Mouse (Mus musculus): Measurements from ENCODE around the gene Rere.
"Not testable (repeated sequence)": the region's sequence is repeated elsewhere in the genome, so short reads cannot be mapped to it uniquely, and the experiment has no call there.

The Rere gene

DNA sequence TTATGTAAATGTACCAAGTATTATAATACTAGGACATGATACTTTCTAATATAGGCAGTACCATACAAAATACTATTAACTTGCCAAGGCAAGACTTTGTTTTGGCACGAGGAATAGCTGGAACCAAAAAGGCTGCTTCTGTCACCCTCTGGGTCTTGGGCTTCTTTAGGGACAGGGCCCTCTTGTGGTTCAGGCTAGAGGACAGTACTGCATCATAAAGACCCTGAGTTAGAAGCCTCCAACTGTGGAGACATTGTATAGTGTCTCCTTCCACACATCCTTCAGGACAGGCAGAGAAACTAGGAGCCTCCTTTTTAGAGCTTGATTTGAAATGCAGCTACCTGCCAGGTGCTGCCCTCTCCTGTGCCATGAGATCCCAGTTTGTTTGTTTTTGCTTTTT lies 174.3 kb downstream of the Rere start:
- ATAC-seq (ENCODE audit: insufficient number of reproducible peaks, low FRiP score, low TSS enrichment): no peak

DNA sequence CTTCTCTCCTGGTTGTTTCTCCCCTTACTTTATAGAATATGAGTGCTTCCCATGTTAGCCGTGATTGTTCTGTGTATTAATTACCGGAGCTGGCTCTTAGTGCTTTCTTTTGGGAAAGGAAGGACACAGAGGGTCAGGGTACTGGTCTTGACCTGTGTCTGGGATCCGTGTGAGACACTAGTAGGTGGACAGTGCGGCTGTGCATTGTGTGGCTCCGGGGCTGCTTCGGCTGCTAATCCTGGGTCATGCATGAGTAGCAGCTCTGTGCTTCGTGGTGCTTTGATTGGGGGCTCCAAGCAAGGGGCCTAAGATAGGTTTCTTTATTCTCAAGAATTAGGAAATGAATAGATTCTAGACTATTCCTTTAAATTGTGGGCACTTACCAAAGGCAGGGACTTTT lies 175.0 kb downstream of the Rere start:
- no peak for ATAC-seq (ENCODE audit: insufficient number of reproducible peaks, low FRiP score, low TSS enrichment)

DNA sequence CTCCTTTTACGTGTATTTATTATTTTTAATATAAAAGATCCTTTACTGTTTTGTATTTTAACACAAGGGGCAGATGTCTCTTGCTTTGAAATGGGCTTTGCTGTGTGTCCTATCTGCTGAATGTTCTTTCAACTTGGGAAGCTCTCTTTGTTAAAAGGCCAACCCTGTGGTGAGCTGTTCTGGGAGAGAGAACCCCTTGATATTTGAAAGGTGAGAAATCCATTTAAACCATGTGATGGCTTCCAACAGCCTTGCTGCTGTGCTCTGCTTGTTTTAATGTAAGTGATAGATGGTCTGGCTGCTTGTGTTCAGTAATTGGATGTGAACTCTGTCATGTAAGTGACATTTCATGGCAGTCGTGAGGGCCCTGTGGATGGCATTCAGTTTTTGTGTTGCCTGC lies 175.4 kb downstream of the Rere start:
- ATAC-seq (ENCODE audit: insufficient number of reproducible peaks, low FRiP score, low TSS enrichment): no peak

- no peak for ATAC-seq (ENCODE audit: insufficient number of reproducible peaks, low FRiP score, low TSS enrichment)
These were observed 175.9 kb downstream of the Rere start for GRCm38 (mm10) chr4:150457353-150457752.

DNA sequence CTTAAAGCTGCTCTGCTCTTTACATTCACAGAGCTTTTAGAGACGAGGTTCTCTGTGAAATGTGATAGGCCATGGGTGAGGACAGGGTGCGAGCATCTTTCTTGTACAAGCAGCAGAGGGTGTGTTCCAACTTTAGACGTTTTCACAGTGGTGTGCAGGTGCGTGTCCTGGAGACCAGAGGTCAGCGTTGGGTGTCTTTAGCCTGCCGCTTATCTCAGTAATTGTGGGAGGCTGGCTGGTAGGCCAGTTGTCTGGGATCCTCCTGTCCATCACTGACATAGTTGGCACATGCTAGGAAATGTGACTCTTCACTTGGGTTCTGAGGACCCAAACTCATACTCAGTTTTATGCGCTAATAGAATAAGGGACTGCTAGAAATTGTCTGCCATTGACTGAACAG lies 176.3 kb downstream of the Rere start:
- no peak for ATAC-seq (ENCODE audit: insufficient number of reproducible peaks, low FRiP score, low TSS enrichment)

DNA sequence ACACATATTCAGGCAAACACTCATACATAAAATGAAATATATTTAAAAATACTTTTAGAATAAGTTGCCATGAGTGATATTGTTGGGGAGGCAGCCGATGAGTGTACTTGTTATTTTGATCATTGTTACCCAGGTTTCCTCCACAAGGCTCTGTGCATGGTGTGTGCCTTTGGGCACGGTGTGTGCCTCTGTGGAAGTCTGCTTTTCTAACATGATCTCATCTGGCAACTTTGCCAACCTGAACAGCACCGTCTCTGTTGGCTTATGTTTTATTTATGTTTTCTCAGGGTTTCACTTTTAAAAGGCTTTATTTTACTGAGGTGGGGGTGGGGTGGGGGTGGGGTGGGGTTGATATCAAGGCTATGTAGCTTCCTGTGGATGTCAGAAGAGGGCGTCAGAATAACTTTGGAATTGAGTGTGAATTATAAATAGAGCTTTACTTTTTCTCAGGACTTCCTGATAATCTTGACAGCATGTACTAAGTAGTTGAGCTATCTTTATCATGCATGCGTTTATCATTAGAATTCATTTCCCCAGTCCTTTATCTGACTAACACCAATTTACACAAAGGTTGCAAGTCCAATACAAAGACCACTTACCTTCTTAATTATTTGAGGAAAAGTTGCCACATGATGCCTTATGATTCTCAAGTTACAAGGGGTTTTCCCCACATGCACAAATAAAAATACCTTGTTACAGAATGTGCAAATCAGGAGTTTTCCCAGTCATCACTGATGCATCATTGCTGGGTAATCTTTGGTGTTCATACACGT lies 177.8 kb downstream of the Rere start:
- ATAC-seq (ENCODE audit: insufficient number of reproducible peaks, low FRiP score, low TSS enrichment): no peak

- ATAC-seq (ENCODE audit: insufficient number of reproducible peaks, low FRiP score, low TSS enrichment): no peak
These were observed 179.0 kb downstream of the Rere start for GRCm38 (mm10) chr4:150460451-150460850.

DNA sequence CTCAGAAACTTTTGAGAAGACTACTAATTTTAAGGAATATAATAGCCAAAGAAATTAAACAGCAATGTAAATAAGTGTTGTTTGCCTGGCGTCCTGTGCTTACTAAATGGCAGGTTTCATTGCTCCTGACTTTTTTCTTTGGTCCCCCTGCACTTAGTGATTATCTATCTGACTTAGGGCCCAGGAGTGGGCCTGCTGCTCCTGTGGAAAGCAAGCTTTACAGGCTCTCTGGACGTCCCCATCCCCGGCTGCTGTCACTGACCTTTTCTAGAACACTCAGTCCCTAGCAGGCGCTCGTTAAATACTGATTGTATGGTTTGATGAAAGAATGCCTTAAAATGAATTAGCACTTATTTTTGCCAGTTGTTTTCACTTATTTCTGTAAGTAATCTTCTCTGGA lies 179.6 kb downstream of the Rere start:
- ATAC-seq (ENCODE audit: insufficient number of reproducible peaks, low FRiP score, low TSS enrichment): no peak

DNA sequence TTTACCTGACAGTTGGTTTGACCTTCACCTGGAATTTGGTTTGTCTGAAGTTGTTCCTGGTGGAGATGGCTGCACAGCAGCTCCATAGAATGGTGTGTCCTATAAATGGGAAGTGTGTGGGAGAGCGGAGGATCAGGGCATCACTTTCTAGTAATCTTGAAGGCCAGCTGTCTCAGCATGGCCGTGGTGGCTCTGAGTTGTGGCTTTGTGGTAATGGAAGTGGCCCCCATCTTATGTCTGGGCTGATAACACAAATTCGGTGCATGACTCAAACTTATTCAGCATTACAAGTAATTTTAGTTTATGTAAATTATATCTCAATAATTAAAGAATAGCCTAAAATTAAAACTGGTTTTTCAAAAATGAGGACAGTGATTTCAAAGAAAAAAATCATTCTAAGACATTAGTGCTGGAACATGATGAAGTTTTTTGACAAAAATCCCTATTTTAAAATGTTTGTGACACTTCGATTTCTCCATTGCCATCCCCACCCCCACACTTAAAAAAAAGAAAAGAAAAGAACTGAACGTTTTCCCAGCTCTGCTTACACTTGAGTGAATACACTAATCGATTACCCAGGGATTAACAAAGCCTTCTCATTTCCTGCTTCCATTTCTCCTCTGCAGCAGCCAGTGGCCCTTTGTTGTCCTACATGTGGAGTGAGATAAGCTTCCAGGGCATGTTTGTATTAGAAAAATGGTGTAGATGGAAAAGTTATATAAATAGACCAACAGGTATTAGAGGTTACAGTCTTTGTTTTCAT lies 180.2 kb downstream of the Rere start:
- ATAC-seq (ENCODE audit: insufficient number of reproducible peaks, low FRiP score, low TSS enrichment): no peak

DNA sequence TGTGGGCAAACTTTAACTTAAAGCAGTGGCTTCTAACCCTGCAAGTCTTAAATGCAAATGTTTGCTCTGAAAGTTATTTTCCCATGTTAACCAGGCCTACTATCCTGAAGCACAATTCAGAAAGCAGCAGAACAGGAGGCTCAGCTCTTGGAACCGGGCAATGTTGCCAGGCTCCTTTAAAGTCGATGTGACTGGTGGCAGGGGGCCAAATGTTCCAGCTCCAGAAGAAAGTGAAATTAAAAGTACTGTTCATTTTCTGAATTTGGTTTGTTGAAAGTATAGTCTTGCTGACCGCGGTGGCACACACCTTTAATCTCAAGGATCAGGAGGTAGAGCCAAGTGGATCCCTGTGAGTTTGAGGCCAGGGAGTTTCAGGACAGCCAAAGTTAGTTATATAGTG lies 180.9 kb downstream of the Rere start:
- ATAC-seq (ENCODE audit: insufficient number of reproducible peaks, low FRiP score, low TSS enrichment): no peak

- no peak; the same call in 1 of the 2 replicates for ATAC-seq (ENCODE audit: insufficient number of reproducible peaks, low FRiP score, low TSS enrichment)
These were observed 184.3 kb downstream of the Rere start for GRCm38 (mm10) chr4:150465759-150466158.

GRCm38 (mm10) chr4:150469274-150469673 lies 187.8 kb downstream of the Rere start:
- no peak for ATAC-seq (ENCODE audit: insufficient number of reproducible peaks, low FRiP score, low TSS enrichment)

- ATAC-seq (ENCODE audit: insufficient number of reproducible peaks, low FRiP score, low TSS enrichment): no peak
These were observed 189.4 kb downstream of the Rere start for GRCm38 (mm10) chr4:150470674-150471328.

- ATAC-seq (ENCODE audit: insufficient number of reproducible peaks, low FRiP score, low TSS enrichment): no peak
These were observed 191.4 kb downstream of the Rere start for GRCm38 (mm10) chr4:150472751-150473436.

- no peak for ATAC-seq (ENCODE audit: insufficient number of reproducible peaks, low FRiP score, low TSS enrichment)
These were observed 192.1 kb downstream of the Rere start for GRCm38 (mm10) chr4:150473437-150474070.

- ATAC-seq (ENCODE audit: insufficient number of reproducible peaks, low FRiP score, low TSS enrichment): no peak
These were observed 192.6 kb downstream of the Rere start for GRCm38 (mm10) chr4:150474086-150474485.

DNA sequence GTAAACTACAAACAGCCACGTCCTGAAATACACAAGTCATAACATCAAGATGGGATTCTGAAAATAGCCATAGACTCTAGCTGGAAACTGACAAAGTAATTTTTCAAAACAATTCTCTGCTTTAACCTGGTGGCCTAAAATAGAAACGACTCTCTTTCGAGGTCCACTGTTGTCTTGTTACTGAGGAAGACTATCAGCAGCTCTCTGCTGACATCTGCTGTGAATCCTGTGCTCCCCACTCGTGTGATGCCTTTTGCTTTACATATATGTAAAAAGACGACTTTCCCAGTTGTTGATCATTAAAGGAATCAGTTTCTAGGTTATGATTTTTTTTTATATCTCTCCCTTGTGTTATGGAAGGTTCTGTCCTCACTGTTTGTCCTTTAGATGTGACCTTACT lies 194.8 kb downstream of the Rere start:
- ATAC-seq (ENCODE audit: insufficient number of reproducible peaks, low FRiP score, low TSS enrichment): no peak

DNA sequence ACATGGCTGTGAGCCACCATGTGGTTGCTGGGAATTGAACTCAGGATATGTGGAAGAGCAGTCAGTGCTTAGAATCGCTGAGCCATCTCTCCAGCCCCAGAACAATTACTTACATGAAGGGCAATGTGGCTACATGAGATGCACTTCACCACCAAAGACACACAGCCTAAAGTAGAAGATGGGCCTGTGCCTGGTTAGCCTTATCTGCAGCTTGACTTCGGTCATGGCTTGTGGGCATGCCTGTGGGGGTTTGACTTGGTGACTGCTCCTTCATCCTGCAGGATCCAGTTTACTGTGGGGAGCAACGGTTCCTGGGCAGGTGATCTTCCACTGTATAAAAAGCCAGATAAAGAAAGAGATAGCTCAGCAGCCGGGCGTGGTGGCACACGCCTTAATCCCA lies 196.6 kb downstream of the Rere start:
- no peak for ATAC-seq (ENCODE audit: insufficient number of reproducible peaks, low FRiP score, low TSS enrichment)

- not testable (repeated sequence) for ATAC-seq (ENCODE audit: insufficient number of reproducible peaks, low FRiP score, low TSS enrichment)
These were observed 201.6 kb downstream of the Rere start for GRCm38 (mm10) chr4:150483081-150483480.

DNA sequence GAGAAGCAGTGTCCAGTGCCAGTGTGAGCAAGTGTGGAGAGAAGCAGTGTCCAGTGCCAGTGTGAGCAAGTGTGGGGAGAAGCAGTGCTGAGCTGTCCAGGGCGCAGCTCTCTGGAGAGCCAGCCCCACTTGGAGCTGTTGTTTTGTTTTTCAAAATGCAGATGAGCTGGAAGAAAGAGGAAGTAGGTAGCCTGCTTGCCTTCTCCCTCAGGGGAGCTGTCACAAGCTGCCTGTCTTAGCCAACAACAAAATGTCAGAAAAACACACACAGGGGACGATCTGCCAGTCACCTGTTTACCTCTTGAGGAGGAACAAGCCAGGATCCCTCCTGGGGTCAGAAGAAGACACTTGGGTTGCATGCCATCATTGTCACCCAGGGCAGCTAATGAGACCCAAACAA lies 204.7 kb downstream of the Rere start:
- no peak for ATAC-seq (ENCODE audit: insufficient number of reproducible peaks, low FRiP score, low TSS enrichment)
